Mouse (Mus musculus): ENCODE data around the gene Phf2. TPM values are rescaled to one million over a fixed set of nuclear protein-coding genes. Genes with fewer than 3 reads are reported as not detected.

The Phf2 gene
- total RNA-seq (2015; ENCODE audit: low replicate concordance) (14.8 and 28.5 TPM in 2 replicates), total RNA-seq (2017; ENCODE audit: low replicate concordance) (14.9 and 15.9 TPM in 2 replicates)

GRCm38 (mm10) chr13:48870771-48871731 lies at the start of gene Phf2:
Gene Phf2 (minus strand): TSS chr13:48871119.
- ATAC-seq (replicated peaks; ENCODE audit: low FRiP score, poor library complexity, severe bottlenecking), result 0 out of 2 replicates have a peak, but pooled peaks have one; percentile 21

DNA sequence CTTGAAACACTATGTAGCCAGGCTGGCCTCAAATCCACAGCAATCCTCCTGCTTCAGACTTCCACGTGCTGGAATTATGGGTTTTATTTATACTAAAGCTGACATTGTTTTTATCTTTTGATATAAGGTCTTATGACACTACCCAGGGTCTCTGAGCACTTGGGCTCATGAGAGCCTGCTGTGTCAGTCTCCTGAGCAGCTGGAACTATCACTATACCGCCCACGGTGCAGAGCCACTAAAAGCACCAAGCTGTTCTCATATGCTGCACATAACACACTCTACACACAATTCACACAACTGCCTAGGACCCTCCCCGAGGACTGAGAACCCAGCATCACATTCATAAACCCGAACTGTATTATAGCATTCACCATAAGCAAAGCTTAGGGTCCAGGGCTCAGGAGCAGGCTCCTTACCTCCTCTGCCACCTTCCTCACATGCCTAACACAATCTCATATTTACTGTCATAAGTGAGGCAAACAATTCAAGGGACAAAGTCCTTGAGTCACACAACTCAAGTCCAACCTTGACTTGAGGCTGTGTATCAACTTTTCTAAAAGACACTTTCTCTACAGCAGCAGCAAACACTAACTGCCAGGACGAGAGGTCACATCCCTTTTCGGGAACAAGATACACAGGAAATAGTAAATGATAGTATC lies 49.0 kb upstream of the Phf2 start:
- no peak for ATAC-seq (replicated peaks; ENCODE audit: low FRiP score, poor library complexity, severe bottlenecking)

- no peak for ATAC-seq (replicated peaks; ENCODE audit: low FRiP score, poor library complexity, severe bottlenecking)
Measured at GRCm38 (mm10) chr13:48917113-48917599, 46.2 kb upstream of the Phf2 start.

- ATAC-seq (replicated peaks; ENCODE audit: low FRiP score, poor library complexity, severe bottlenecking), result no peak
Measured at GRCm38 (mm10) chr13:48913680-48914079, 42.8 kb upstream of the Phf2 start.

GRCm38 (mm10) chr13:48913141-48913540 lies 42.2 kb upstream of the Phf2 start:
- ATAC-seq (replicated peaks; ENCODE audit: low FRiP score, poor library complexity, severe bottlenecking), result no peak

- ATAC-seq (replicated peaks; ENCODE audit: low FRiP score, poor library complexity, severe bottlenecking), result no peak
Measured at GRCm38 (mm10) chr13:48911426-48911825, 40.5 kb upstream of the Phf2 start.

DNA sequence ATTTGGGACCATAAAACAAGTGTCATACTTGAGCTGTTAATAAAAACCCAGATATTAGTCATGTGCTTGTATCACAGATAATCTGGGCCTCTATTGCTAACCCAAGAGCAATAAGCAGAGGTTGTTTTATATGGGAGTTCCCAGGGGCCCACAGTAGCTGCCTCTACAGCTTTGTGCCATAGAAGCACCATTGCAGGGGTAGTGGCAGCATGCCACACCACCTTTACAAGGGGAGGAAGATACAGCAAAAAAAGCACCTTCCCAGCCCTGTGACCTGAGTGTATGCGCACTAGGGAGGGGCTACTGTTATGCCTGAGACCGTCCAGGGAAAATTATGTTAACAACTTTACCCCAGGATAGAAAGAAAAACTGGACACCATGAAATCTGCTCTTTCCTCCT lies 34.5 kb upstream of the Phf2 start:
- no peak for ATAC-seq (replicated peaks; ENCODE audit: low FRiP score, poor library complexity, severe bottlenecking)

DNA sequence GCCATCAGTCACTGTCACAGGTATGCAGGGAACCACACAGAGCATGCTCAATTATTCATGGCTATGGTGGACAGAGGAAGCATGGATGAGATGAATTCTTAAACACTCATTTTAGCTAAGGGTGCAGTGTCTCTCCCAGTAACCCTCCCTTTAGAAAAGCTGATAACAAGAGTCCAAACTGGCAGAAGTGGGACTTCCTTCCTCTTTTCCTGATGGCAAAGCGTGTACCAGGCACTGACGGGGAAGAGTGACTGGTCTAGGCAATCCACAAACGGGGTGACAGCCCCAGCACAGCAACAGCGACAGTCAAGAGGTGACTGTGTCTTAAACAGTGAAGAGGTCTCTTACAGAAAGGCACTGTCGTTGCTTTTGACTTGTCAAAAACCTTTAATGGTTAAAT lies 24.5 kb upstream of the Phf2 start:
- ATAC-seq (replicated peaks; ENCODE audit: low FRiP score, poor library complexity, severe bottlenecking), result no peak

- ATAC-seq (replicated peaks; ENCODE audit: low FRiP score, poor library complexity, severe bottlenecking), result no peak
Measured at GRCm38 (mm10) chr13:48890260-48890960, 19.5 kb upstream of the Phf2 start.

DNA sequence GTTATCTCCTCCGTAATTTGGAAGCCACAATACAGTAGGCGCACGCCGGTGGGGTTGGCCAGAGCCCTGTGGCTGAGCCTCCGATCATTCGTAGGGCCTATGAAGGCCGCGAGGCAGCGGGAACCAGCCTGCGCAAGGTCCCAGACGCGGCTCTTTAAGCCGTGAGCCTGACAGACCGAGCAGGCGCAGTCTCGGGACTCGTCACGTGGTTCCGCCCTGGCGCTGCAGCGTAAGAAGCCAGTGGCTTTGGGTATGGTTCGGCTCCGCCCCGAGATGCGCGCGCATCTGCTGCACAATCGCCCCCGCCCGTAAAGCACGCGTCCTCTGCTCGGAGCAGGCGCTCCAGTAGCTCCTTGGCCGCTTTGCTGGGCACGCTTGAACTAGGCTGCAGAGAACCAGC lies 7.6 kb upstream of the Phf2 start:
- ATAC-seq (replicated peaks; ENCODE audit: low FRiP score, poor library complexity, severe bottlenecking), result peak; percentile 99

- no peak for ATAC-seq (replicated peaks; ENCODE audit: low FRiP score, poor library complexity, severe bottlenecking)
Measured at GRCm38 (mm10) chr13:48877805-48878204, 6.9 kb upstream of the Phf2 start.

- ATAC-seq (replicated peaks; ENCODE audit: low FRiP score, poor library complexity, severe bottlenecking), result no peak
Measured at GRCm38 (mm10) chr13:48872726-48873125, 1.8 kb upstream of the Phf2 start.

DNA sequence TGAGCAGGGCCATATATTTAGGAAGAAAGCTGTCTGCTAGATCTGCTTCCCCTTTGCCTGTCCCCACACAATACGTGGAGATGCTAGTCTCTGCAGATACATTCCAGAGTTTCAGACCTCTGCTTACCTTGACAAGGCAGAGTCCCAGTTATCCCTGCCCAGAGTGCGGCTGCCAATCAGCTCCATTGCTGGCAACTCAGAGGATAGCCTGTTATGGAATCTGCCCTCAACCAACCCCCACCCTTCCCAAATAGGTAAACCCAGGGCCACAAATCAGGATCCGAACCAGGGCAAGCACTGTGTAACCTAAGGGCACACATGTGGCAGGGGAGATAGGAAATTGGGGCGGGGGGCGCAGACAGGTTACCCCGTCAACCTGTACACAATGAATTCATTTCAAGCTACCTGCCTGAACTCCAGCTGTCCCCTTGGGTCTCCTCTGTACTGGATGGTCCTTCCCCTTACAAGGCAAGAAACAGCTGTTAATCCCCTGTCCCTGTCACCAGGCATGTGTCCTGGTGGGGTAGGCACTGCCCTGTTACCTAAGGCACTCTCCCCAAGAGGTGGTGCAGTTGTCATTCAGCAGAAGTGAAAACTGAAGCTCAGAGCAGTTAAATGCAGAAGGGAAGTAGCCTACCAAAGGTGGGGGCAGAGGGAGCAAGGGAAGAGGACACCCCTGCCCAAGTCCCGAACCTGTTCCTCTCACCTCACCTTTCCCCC lies 1.1 kb upstream of the Phf2 start:
- ATAC-seq (replicated peaks; ENCODE audit: low FRiP score, poor library complexity, severe bottlenecking), result 0 out of 2 replicates have a peak, but pooled peaks have one; percentile 5

DNA sequence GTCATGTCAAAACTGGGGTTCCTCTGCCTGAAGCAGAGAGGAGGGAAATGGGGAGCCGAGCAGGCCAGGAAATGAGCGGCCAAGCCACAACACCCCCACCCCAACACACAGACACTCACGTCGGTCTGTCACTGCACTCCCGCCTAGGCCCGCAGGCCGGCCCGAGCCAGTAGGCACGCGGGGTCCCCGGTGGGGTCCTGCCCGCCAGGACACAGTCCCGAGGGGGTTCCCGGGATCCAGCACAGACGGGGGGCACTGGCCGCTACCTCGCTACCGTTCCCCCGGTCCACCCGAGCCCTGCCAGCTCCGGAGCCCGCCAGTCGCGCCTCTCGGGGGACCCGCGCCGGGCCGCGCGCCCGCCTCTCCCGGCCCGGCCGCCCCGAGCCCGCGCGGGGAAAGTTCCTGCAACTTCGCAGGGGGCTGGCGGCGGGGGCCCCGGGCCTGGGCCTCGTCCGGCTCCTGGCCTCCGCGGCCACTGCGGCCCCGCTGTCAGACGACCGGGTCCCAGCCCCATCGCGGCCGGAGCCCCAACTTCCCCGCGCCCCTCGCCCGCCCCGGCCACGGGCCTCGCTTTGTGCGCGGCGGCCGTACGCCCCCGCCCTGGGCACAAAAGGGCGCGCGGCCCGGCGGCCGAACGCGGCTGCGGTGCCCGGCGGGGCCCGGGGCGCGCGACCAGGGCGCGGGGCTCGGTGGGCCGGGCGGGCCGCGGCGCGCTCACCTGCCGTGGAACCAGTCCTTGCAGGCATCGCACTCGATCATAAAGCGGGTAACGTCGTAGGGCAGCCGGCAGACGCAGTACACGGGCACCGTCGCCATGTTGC lies 759 bp downstream of the Phf2 start:
- ATAC-seq (replicated peaks; ENCODE audit: low FRiP score, poor library complexity, severe bottlenecking), result peak; percentile 33

DNA sequence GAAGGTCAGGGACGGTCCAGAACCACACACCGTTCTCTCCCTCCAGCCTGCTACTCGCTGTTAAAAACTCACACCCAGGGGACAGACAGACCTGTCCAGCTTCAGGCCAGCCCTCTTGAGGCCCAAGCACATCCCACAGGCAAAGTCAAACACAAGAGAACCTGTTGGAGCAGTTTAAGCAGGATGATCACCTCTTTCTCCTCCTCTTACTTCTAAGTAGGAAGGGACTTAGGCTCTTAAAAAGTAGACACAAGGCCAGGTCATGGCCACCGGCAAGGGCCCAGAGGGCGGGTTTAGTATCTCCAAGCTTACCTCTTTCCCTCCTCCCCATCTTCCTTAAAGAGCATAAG lies 1.3 kb downstream of the Phf2 start:
- ATAC-seq (replicated peaks; ENCODE audit: low FRiP score, poor library complexity, severe bottlenecking), result peak; percentile 27

GRCm38 (mm10) chr13:48869088-48869487 lies 1.8 kb downstream of the Phf2 start:
- ATAC-seq (replicated peaks; ENCODE audit: low FRiP score, poor library complexity, severe bottlenecking), result no peak

DNA sequence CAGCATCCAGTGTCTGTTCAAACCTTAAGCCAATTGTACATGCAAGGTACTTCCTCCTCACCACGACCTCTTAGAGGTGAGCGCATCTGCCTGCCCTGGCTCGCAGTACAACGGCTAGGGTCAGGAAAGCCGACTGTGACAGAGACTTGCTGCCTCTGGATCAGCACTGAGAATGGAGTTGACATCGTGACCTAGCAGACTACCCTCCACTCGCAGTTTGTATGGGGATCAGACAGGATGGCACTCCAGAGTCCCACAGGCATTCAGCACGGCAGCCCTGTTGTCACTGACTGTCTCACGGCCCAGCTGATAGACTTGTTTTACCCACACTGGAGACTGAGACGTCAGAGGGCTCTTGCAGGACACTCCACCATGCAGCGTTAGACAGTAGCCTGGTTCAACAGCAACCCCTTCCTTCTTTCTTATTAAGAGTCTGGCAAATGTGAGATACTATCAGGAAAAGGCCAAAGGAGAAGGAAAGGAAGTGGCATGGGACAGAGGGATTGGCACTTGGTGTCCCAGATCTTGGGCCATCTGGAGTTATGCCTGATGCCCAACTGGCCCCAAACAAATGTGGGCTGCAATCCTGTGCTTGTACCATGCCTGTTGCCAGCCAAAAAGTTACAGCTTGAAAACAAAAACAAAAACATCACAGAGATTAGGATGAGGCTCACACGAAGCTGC lies 6.1 kb downstream of the Phf2 start:
- ATAC-seq (replicated peaks; ENCODE audit: low FRiP score, poor library complexity, severe bottlenecking), result no peak

GRCm38 (mm10) chr13:48863556-48863955 lies 7.4 kb downstream of the Phf2 start:
- no peak for ATAC-seq (replicated peaks; ENCODE audit: low FRiP score, poor library complexity, severe bottlenecking)
